Mouse (Mus musculus) thymus, adult 2 months (tissue): ENCODE measurements at regions not wholly inside any gene's neighbourhood (a gene's known extent, or its start where the extent isn't known, plus 50 kb on each side); places are given as distances from the start of the nearest gene placed in this dataset.
A peak's percentile ranks its signal among the peaks of the same experiment; 100 is the strongest.

ENCODE experiments used
- DNase-seq: peaks from one replicate; pipeline ENCODE4 v3.0.0; 2021
- H3K27ac ChIP-seq: fragments of 200-500 bp; 2 replicates; pipeline ENCODE4 v1.5.1; 2012; ENCODE audit warnings: low read length, control low read depth; ENCODE audit not compliant: control insufficient read depth, insufficient read depth
- H3K27me3 ChIP-seq: fragments of 200-500 bp; 2 replicates; pipeline ENCODE4 v1.6.1; 2012; ENCODE audit warnings: mild to moderate bottlenecking, low read length, moderate library complexity, mixed read lengths; ENCODE audit not compliant: control insufficient read depth, insufficient read depth
- H3K36me3 ChIP-seq: fragments of 200-500 bp; 2 replicates; pipeline ENCODE4 v1.6.1; 2012; ENCODE audit warnings: mild to moderate bottlenecking, low read length, moderate library complexity; ENCODE audit not compliant: control insufficient read depth, insufficient read depth
- H3K4me1 ChIP-seq: fragments of 200-500 bp; replicated peaks from 2 replicates; pipeline ENCODE4 v1.6.1; 2012; ENCODE audit warnings: low read length; ENCODE audit not compliant: control insufficient read depth, insufficient read depth
- H3K4me3 ChIP-seq: fragments of 200-500 bp; 2 replicates; pipeline ENCODE4 v1.5.1; 2012; ENCODE audit warnings: mild to moderate bottlenecking, low read length, control low read depth, moderate library complexity; ENCODE audit not compliant: control insufficient read depth, insufficient read depth
- CTCF ChIP-seq: fragments of 200-500 bp; IDR thresholded peaks from 2 replicates; pipeline ENCODE4 v1.5.1; 2012; ENCODE audit warnings: mild to moderate bottlenecking, control low read depth, low read length, moderate library complexity, borderline replicate concordance; ENCODE audit not compliant: control insufficient read depth, poor library complexity, insufficient read depth; ENCODE audit errors: extremely low read depth
- POLR2A ChIP-seq: fragments of 200-500 bp; IDR thresholded peaks from 2 replicates; pipeline ENCODE4 v1.6.1; 2012; ENCODE audit warnings: mild to moderate bottlenecking, low read length, control low read depth, moderate library complexity; ENCODE audit not compliant: control insufficient read depth, poor library complexity, insufficient read depth; ENCODE audit errors: extremely low read depth
- WGBS: fragments of 180-500 bp; shearing (Covaris S2); methylation state at CpG from one replicate; pipeline ENCODE4 v1.1.7; 2018; 5-methylcytosine and 5-hydroxymethylcytosine counted together

DNA sequence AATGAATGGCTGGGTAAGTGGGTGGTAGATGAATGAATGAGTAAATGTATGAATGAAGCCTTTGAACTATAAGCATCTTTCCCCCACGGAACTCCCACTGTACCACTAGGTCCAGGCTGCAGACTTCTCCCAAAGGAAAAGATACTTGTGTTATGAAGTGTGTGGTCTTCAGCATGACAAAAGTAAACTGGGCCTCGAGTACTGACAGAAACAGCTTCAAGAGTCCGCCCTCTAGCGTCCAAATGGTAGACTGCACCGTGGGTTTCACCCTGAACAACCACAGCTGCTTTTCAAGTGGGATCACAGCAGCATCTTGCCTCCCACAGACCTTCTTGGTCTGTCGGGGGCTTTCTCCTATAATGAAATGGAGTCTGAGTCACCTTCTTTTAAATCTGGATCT lies 54.7 kb upstream of the Ankrd34c start:
- H3K4me3 ChIP-seq, result no peak overlapping the region
- 6% methylated on average over 6 of the region's 6 CpGs for WGBS
- TF ChIP-seq POLR2A, result no peak
- TF ChIP-seq CTCF, result peak; percentile 32; the same call in 1 of the 2 replicates
- no peaks in the 10 kb centered on the region for H3K4me1 ChIP-seq
- no peaks in the 10 kb centered on the region for H3K36me3 ChIP-seq
- no peaks in the 10 kb centered on the region for H3K27me3 ChIP-seq
- DNase-seq, result peak; percentile 56
- no peak overlapping the region for H3K27ac ChIP-seq

DNA sequence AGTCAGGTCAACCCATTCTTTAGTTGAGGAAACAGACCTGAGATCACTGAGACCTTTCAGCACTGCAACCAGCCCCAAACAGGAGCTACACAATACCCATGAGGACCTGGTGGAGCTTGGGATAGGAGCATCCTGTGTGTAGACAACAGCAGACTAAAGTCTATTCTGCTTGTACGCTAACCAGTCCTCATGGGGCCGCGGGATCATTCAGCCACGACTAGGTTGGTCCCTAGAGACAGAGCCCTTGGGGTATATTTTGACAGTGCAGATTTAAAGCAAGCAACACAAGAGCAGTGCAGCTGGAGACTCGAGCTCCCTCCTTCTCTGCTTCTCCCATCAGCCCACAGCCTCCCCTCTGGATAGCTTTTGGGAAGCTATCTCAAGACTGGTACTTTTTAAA lies 51.7 kb upstream of the Ankrd34c start:
- H3K27ac ChIP-seq, result no peak overlapping the region
- H3K36me3 ChIP-seq, result no peaks in the 10 kb centered on the region
- H3K4me3 ChIP-seq, result no peak overlapping the region
- no peak for DNase-seq
- H3K4me1 ChIP-seq, result no peaks in the 10 kb centered on the region
- H3K27me3 ChIP-seq, result no peaks in the 10 kb centered on the region
- 84% methylated on average over 5 of the region's 5 CpGs for WGBS
- TF ChIP-seq CTCF (no peak), POLR2A (no peak)

DNA sequence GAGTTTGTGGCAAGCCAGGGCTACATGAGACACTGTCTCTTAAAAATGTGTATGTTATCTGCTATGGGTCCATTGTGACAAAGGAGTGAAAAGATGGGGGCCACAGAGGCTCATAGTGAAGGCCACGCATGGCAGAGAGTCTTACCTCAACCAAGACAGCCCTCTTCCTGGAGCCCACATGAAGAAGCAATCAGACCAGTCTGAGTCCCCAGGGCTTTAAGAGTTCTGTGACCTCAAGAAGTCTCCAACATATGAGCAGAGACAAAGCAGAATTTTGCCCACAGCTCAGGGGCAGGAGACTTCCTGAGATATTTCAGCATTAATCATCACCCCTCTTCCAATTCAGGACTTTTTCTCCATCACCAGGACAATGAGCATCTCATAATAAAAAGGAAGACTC lies 50.4 kb upstream of the Ankrd34c start:
- no peak overlapping the region for H3K27ac ChIP-seq
- 96% methylated on average over 1 of the region's 1 CpGs for WGBS
- no peak for DNase-seq
- H3K4me3 ChIP-seq, result no peak overlapping the region
- no peaks in the 10 kb centered on the region for H3K4me1 ChIP-seq
- TF ChIP-seq CTCF (no peak), POLR2A (no peak)
- H3K36me3 ChIP-seq, result no peaks in the 10 kb centered on the region
- H3K27me3 ChIP-seq, result no peaks in the 10 kb centered on the region
